Mouse (Mus musculus) cortical plate, adult 2 months (tissue): Measurements from ENCODE around the gene Pagr1a. TPM values are rescaled to one million over a fixed set of nuclear protein-coding genes. Genes with fewer than 3 reads are reported as not detected.

ENCODE experiments used
- H3K27ac ChIP-seq: fragments of 200-500 bp; 2 replicates; pipeline ENCODE4 v1.5.1; 2012; ENCODE audit warnings: low read length, control low read depth, inconsistent platforms; ENCODE audit not compliant: insufficient read depth
- H3K4me1 ChIP-seq: fragments of 200-500 bp; 2 replicates; pipeline ENCODE4 v1.6.1; 2011; ENCODE audit warnings: low read length; ENCODE audit not compliant: control insufficient read depth, insufficient read depth
- H3K4me3 ChIP-seq: fragments of 200-500 bp; 2 replicates; pipeline ENCODE4 v1.5.1; 2011; ENCODE audit warnings: mild to moderate bottlenecking, low read length, control low read depth; ENCODE audit not compliant: insufficient read depth
- CTCF ChIP-seq: fragments of 200-500 bp; IDR thresholded peaks from 2 replicates; pipeline ENCODE4 v1.5.1; 2011; ENCODE audit warnings: mild to moderate bottlenecking, control low read depth, low read length; ENCODE audit not compliant: insufficient read depth; ENCODE audit errors: extremely low read depth
- POLR2A ChIP-seq: fragments of 200-500 bp; IDR thresholded peaks from 2 replicates; pipeline ENCODE4 v1.6.1; 2011; ENCODE audit warnings: mild to moderate bottlenecking, low read length, control low read depth; ENCODE audit not compliant: insufficient read depth; ENCODE audit errors: extremely low read depth
- polyA plus RNA-seq: library from polyadenylated mRNA; depleted of rRNA; stranded (reverse); fragments of >200 nt; gene quantifications from 2 replicates; pipeline ENCODE4 v1.2.3, GENCODE M21; 2012

The Pagr1a gene
- polyA plus RNA-seq, 1 experiment = 50.4 TPM

- TF ChIP-seq CTCF (no peak), POLR2A (no peak)
- peaks cover 10% of the 10 kb centered on the region for H3K4me1 ChIP-seq
- peak overlapping the region; percentile 60 for H3K4me3 ChIP-seq
- no peak overlapping the region for H3K27ac ChIP-seq
Measured at GRCm38 (mm10) chr7:127026616-127026983, 9.4 kb upstream of the Pagr1a start.

- TF ChIP-seq CTCF = no peak
- no peak for TF ChIP-seq POLR2A
- H3K27ac ChIP-seq = peak overlapping the region; percentile 99
- peaks cover 11% of the 10 kb centered on the region for H3K4me1 ChIP-seq
- peak overlapping the region; percentile 43 for H3K4me3 ChIP-seq
Measured at GRCm38 (mm10) chr7:127026161-127026600, 9.0 kb upstream of the Pagr1a start.

GRCm38 (mm10) chr7:127025556-127026160 is 8.5 kb upstream of the Pagr1a start:
- H3K4me3 ChIP-seq = peak overlapping the region; percentile 43
- TF ChIP-seq POLR2A (no peak), CTCF (no peak)
- peaks cover 11% of the 10 kb centered on the region for H3K4me1 ChIP-seq
- H3K27ac ChIP-seq = peak overlapping the region; percentile 99

- H3K4me3 ChIP-seq = peak overlapping the region; percentile 43
- H3K27ac ChIP-seq = peak overlapping the region; percentile 99
- peaks cover 11% of the 10 kb centered on the region for H3K4me1 ChIP-seq
- TF ChIP-seq CTCF (peak; percentile 30; the same call in 1 of the 2 replicates), POLR2A (peak; percentile 62)
Measured at GRCm38 (mm10) chr7:127024755-127025555, 7.8 kb upstream of the Pagr1a start.

GRCm38 (mm10) chr7:127023896-127024690 is 6.9 kb upstream of the Pagr1a start:
- peak overlapping the region; percentile 14; the same call in 1 of the 2 replicates for H3K27ac ChIP-seq
- peaks cover 11% of the 10 kb centered on the region for H3K4me1 ChIP-seq
- TF ChIP-seq CTCF (no peak), POLR2A (no peak)
- H3K4me3 ChIP-seq = peak overlapping the region; percentile 43

GRCm38 (mm10) chr7:127023272-127023691 is 6.1 kb upstream of the Pagr1a start:
- H3K4me3 ChIP-seq = no peak overlapping the region; the same call in 1 of the 2 replicates

GRCm38 (mm10) chr7:127022528-127023271 is 5.5 kb upstream of the Pagr1a start:
- no peak for TF ChIP-seq CTCF
- no peak for TF ChIP-seq POLR2A
- Histone ChIP-seq H3K27ac (no peak overlapping the region), H3K4me3 (no peak overlapping the region), H3K4me1 (peaks cover 11% of the 10 kb centered on the region)

More at GRCm38 (mm10) chr7:127023272-127023691, 6.1 kb upstream of the Pagr1a start:
- Histone ChIP-seq H3K27ac (no peak overlapping the region), H3K4me1 (peaks cover 11% of the 10 kb centered on the region)
- TF ChIP-seq CTCF (no peak), POLR2A (no peak)

GRCm38 (mm10) chr7:127021563-127022527 is 4.7 kb upstream of the Pagr1a start:
- peak; percentile 35; the same call in 1 of the 2 replicates for TF ChIP-seq POLR2A
- TF ChIP-seq CTCF = no peak
- peak overlapping the region; percentile 37 for H3K27ac ChIP-seq
- peaks cover 11% of the 10 kb centered on the region for H3K4me1 ChIP-seq
- H3K4me3 ChIP-seq = peak overlapping the region; percentile 85
